Mouse (Mus musculus): ENCODE data around the gene Chrm3.

GRCm38 (mm10) chr13:9908707-9909106, 451.9 kb downstream of the Chrm3 start:
- TF ChIP-seq CTCF (IDR thresholded peaks at IDR 0.05; ENCODE audit: insufficient read depth, low read length) = no peak
- no peak for TF ChIP-seq POLR2A (IDR thresholded peaks at IDR 0.05; ENCODE audit: borderline replicate concordance, extremely low read depth, low read depth, low read length)

All from lung, adult 2 months (tissue).